Mouse (Mus musculus) T-helper 1 cell (primary cell): ENCODE results near the gene Ltb.

ENCODE experiments used
- in situ Hi-C: fragments of 300-600 bp; cut with MboI, MseI; formaldehyde crosslinking; loops from one replicate; pipeline ENCODE4 v1.15.1; 2025; ENCODE audit warnings: high pct_unique_total_duplicates

Ltb gene

GRCm38 (mm10) chr17:35193881-35194843 lies at the start of gene Ltb:
Gene Ltb (plus strand): TSS chr17:35194439.
- in situ Hi-C loops, result no loop called here

DNA sequence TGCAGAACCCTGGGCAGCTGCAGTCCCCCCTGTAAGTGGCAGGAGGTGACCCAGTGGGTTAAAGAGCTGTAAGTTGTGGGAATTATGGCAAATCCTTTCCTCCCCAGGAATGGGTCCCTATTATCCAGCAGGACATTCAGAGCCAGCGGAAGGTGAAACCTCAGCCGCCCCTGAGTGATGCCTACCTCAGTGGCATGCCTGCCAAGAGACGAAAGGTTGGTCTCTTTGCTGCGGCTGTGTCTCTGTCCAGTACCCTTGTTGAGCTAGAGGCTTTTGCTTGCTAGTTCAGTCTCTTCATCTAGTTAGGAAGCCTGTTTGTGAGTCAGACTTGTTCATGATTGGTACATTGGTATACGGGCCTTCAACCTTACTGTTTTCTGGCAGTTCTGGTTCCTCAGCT lies 48.1 kb upstream of the Ltb start:
- in situ Hi-C loops, result no loop called here

- in situ Hi-C loops, result no loop called here
These were observed 46.9 kb upstream of the Ltb start for GRCm38 (mm10) chr17:35147348-35147747.

DNA sequence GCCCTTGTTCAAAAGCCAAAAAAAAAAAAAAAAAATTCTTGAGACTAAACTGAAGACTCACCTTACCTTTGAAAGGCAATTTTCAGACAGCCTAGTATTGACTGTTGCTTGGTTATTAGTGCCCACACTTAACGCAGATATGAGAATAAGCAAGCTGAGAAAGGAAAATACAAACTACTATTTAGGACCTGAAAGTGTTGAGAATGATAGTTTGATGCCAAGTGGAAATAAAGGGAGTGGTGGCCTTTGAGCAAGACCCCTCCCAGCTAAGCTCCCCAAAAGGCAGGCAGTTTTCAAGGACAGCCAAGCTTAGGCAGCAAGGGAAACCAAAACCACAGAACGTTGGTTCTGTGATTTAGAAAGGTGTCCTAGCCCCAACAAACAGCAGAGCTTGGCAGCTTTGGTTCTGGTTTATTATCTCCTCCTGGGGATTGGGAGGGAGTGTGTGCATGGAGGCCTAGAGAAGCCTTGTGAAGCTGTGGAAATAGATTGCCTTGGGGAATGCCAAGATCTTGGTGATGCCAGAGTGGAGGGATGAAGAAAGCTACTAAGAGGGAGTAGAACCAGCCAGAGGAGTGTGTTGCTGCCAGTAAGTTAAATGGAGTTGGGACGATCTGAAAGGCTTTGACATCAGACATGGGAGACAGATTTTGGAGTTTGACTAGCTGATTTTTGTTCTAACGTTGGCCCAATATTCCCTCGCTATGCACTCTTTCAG lies 46.2 kb upstream of the Ltb start:
- in situ Hi-C loops, result no loop called here

GRCm38 (mm10) chr17:35152121-35152520 lies 42.1 kb upstream of the Ltb start:
- in situ Hi-C loops, result no loop called here

GRCm38 (mm10) chr17:35153077-35153476 lies 41.2 kb upstream of the Ltb start:
- in situ Hi-C loops, result no loop called here

- in situ Hi-C loops, result no loop called here
These were observed 40.3 kb upstream of the Ltb start for GRCm38 (mm10) chr17:35153931-35154330.

- in situ Hi-C loops, result no loop called here
These were observed 39.6 kb upstream of the Ltb start for GRCm38 (mm10) chr17:35154616-35155015.

- in situ Hi-C loops, result no loop called here
These were observed 38.8 kb upstream of the Ltb start for GRCm38 (mm10) chr17:35155451-35155850.

DNA sequence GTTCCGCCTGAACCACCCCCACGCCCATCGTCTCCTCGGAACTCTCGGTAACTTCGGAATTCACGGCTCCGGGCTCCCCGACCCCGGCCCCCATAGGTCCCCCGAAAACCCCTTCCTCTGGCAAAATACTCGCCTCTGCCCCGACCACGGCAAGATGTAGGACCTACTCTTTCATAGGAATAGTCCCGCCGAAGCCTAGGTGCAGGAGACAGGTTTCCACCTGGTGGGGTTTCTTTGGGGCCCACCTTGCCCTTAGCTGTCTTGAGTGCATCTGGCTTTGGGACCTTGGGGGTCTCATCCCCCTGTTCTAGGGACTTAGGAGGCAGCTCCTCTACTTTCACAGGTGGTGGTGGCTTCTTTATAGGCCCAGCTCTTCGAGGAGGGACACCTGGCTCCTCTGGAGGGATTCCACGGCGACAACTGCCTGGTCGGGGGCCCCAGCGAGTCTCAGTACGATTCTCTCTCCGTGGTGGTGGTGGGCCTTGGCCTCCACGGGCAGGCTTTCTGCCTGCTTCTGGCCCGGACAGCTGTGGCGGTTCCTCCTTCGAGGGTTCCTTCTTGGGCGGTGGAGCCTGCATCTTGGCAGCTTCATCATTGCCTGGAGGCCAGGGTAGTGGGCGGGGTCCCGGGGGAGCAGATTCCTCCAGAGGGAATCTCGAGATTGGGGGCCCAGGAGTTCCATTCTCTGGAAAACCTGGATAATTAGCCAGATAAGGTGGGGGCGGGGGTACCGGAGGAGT lies 37.6 kb upstream of the Ltb start:
- in situ Hi-C loops, result no loop called here

DNA sequence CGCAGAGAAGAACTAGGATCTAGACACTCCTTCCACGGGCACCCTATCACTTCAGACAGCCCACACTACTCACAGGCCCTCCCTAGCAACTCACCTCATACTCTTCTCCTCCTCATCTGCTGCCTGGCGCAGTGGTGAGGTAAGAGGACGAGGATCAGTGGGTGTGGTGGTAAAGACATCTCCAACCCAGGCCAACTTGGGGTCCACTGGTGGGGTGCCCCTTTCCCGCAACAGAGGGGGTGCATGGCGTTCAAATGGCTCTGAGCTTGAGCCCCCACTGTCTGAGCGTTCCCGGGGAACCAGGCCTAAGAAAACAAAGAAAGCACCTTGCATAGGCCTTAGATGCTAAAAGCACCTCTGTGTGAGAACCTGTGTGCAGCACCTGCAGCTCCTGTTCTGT lies 37.0 kb upstream of the Ltb start:
- in situ Hi-C loops, result no loop called here

GRCm38 (mm10) chr17:35157661-35158175 lies 36.5 kb upstream of the Ltb start:
- in situ Hi-C loops, result no loop called here

DNA sequence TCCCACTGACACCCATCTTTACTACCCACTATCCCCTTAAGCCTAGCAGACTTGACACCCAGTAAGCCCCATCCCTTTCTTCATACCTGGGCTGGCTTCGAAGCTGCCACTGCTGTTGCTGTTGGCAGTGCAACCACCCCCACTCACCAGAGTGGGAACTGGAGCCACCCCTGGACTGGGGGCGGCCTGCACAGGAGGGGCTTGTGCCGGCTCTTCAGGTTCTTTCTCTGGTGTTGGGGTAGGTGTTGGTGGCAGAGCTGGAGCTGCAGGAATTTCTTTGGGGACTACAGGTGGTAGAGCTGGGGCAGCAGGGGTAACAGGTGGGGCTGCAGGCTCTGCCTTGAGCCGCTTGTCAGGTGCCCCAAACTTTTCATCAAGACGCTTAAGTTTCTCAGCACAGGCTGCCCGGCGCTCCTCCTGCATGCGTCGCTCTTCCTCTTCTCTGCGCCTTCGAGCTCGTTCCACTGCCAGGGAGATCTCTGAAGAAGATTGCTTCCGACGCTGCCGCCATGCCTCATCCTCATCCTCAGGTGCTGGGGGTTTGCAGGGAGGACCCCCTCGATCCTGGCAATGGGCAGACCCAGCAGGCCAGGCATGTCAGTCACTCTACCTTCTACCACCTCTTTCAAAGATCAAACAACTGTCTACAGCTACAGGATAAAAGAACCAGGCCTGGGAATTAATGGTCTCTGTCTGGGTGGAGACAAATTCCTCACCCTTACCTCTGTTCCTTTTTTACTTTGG lies 35.2 kb upstream of the Ltb start:
- in situ Hi-C loops, result no loop called here

GRCm38 (mm10) chr17:35159638-35160037 lies 34.6 kb upstream of the Ltb start:
- in situ Hi-C loops, result no loop called here

DNA sequence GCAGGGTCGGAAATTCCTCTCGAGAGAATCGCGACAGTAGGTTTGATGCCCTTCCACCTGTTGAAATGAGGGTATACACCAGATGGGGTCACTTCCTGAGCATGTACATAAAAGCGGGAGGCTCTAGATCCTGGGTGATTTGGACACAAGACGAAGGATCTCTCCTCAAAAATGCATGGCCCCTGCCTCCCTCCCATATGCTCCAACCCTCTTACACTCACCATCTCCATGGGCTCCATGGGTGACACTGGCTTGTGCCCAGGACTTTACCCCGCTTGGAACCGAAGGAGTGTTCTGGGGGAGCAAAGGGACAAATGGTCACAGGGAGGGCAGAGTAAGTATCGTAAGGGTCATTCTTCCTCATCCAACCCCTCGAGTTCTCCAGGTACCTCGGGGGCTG lies 32.8 kb upstream of the Ltb start:
- in situ Hi-C loops, result no loop called here

- in situ Hi-C loops, result no loop called here
These were observed 32.1 kb upstream of the Ltb start for GRCm38 (mm10) chr17:35162121-35162520.

DNA sequence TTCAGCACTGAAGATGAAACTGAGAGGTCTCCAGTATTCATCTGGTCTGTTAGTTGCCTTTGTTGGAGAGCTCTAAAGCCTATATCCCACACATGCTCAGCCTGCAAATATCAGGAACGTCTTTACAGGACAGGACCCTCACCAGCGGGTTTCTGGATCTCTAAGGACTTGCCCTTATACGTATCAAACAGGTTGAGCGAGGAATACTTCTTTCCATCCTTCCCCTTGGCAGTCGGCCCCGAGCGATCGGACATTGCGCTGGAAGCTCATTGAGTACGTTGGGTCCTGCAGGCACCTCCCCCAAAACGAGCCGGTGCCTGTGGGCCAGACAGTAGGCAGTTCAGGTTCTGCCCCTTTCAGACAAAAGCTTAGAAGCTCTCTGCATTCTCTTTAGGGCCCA lies 31.5 kb upstream of the Ltb start:
- in situ Hi-C loops, result no loop called here

GRCm38 (mm10) chr17:35163326-35164081 lies 30.7 kb upstream of the Ltb start:
- in situ Hi-C loops, result no loop called here

DNA sequence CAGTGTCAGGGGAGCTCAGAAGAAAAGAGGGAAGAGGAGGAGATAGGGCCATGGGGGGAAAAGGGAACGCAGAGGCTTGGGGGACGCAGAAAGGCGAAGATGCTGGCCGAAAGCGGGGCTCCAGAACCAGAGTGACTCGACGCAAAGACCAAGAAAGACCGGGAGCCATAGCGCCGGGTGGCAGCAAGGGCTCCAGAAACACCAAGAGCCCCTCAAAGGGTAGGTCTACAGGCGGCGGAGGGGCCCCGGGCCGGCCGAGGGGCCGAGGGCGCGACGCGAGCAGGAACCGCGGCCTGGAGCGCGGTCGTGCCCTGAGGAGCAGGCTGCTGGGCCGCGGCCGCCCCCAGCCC lies 30.0 kb upstream of the Ltb start:
- in situ Hi-C loops, result no loop called here

- in situ Hi-C loops, result no loop called here
These were observed 29.4 kb upstream of the Ltb start, which contains the start of gene Prrc2a for GRCm38 (mm10) chr17:35164568-35165450. Gene Prrc2a (minus strand): TSS chr17:35164897.
